Mouse (Mus musculus): ENCODE measurements around the gene Mmp15.

Gene Mmp15

DNA sequence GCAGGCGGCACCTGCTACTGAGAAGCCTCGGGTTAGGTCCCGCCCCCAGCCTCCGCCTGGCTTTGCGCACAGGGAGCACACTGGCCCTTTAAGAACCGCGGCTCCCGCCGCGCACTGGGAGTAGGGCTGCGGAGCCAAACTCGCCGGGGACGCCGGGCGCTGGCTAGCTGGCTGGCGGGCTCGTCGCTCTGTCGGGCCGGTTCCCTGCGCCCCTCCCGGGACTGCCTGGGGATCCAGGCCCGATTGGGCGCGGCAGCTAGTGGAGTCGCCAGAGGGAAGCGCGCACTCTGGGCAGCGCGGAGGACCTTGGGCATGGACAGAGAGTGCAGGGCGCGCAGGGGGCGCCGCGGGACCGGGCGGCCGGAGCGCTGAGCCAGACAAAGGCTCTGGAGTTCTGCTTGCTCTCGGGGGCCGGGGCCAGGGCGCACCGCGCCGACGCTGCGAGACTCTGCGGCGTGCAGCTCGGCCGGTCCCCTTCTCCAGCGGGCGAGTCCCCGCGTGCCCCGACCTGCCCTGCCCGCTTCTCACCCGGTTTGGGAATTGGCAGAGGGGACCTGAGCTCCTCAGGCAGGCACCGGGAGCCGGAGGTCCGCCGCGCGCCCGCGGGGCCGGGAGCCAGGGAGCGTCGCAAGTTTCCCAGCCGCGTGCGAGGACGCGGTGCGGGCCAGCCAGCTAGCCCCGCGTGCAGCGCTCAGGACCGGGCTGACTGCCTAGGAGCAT is at the start of gene Mmp15:
Gene Mmp15, plus strand, starts transcription at position 118 of the 720 bp plus-strand sequence.
- no peak for DNase-seq (ENCODE audit: low read depth)

DNA sequence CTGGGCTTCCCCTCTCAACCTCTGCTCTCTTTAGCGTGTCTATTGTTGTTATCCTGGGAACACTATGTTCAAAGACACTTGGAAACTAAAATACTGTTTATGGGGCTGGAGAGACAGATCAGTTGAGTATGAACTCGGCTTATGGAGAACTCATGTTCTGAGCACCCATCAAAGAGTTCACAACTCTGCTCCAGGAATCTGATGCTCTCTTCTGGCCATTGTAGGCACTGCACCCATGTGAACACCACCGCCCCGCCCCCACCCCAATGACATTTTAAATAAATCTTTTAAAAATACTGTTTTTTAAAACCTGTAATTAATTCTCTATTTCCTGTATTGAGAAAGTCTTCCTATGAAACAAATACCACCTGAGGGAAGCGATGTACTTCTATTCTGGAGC is 49.7 kb upstream of the Mmp15 start:
- DNase-seq (ENCODE audit: low read depth): peak; percentile 11

DNA sequence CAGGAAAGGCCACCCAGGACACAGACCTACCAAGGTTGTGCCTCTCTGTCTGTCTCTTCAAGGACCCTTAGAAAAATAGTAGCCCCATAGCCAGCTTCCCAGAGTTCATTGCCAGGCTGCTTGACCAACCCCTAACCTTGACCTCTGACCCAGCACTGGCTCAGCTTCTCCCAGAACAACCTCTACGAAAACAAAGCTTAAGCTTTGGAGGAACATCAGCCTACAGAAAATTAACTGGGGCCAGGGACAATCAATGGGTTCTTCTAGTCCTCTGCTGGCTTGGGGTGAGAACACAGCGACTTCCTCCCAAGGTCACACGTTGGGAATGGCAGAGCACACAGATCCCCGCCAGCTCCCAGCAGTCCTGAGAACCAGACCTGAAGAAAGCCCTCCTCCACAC is 46.5 kb upstream of the Mmp15 start:
- DNase-seq (ENCODE audit: low read depth): no peak

DNA sequence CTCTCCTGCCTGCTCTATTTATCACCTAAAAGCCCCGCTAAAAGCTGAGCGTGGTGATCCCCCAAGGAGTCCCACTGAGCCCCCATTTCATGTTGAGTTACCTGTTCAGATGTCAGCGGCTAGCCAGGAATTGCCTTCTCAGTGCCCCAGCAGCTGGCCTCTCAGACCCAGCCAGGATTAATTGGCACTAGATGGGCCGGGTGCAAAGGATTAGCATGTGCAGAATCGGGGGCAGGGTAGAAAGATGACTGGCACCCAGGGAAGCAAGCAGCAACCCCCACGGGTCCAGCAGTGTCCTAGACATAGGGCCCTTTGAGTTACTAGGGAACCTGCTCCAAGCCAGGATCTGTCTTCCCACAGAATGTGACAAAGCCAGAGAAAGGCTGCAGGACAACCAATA is 45.6 kb upstream of the Mmp15 start, which contains the start of gene Cngb1:
Gene Cngb1, minus strand, starts transcription at position 155 of the 400 bp plus-strand sequence.
- DNase-seq (ENCODE audit: low read depth): no peak

DNA sequence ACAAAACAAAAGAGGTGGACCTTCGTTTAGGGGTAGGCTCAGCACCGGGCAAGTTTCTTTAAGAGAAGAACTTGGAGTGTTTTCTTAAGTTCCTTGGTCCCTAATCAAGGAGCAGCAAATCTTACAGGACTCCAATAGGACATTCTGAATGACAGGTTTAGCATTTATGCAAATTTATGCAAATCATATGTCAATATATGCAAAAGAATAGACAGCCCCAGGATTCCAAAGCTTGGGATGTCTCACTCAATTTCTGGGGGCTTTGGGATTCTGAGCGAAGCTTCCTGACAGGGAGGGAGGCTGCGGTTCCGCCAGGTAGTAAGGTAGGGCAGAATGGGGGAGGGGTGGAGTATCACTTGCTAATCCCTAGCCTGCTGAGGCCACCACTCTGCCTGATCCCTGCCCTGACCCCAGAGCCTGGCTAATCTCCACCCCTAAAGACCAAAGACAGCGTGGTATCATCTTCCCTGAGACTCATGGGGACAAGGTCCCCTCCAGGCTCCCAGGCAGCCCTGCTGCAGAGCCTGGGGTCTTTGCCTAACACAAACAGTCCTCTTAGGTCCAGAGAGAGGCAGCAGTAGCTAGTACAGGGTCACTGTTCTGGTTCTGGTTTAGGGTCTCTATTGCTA is 41.6 kb upstream of the Mmp15 start, which contains the start of gene Tepp:
Gene Tepp, plus strand, starts transcription at position 225 of the 629 bp plus-strand sequence.
- DNase-seq (ENCODE audit: low read depth): no peak

DNA sequence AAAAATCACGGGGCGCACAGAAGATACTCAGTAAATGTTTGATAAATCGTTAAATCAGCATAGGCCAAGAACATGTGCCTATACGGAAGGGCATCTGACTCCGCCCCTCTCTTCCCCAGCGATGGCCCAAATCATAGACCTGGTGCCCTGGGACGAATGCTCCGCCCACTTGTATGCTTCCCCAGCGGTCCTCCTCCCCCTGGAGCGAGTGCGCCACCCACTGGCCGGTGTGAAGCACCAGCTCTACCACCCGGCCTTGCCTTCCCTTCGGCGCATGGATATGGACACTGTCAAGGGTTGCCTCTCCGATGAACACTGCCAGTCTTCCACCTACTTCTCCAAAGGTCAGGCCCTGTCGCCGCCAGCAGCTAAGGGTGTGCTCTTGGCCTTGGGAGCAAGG is 39.2 kb upstream of the Mmp15 start:
- DNase-seq (ENCODE audit: low read depth): no peak

DNA sequence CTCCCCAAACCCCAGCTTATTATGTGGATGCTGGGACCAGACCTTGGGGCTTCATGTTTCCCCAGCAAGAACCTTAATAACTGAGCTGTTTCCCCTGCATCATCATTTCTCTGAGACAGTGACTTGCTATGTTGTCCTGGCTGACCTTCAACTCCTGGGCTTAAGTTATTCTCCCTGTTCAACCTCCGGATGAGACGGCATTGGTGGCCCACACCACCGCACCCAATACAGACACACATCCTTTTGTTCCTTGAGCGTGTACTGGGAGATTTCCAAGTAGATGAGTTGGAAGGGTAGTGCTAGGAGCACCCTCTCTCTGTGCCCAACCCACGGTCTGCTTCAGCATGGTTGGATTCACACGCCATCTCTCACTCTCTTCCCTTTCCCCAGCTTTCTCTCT is 38.2 kb upstream of the Mmp15 start:
- DNase-seq (ENCODE audit: low read depth): no peak

DNA sequence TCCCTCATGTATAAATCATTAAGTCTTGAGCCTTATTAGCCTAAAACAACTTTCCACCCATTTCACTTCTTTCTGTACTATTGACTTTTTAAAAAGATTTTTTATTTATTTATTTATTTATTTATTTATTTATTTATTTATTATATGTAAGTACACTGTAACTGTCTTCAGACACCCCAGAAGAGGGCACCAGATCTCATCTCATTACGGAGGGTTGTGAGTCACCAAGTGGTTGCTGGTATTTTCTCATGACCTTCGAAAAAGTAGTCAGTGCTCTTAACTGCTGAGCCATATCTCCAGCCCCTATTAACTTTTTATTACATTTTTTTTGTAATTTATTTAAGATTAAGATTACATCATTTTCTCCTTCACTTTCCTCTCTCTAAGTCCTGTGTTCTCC is 37.4 kb upstream of the Mmp15 start:
- DNase-seq (ENCODE audit: low read depth): no peak

DNA sequence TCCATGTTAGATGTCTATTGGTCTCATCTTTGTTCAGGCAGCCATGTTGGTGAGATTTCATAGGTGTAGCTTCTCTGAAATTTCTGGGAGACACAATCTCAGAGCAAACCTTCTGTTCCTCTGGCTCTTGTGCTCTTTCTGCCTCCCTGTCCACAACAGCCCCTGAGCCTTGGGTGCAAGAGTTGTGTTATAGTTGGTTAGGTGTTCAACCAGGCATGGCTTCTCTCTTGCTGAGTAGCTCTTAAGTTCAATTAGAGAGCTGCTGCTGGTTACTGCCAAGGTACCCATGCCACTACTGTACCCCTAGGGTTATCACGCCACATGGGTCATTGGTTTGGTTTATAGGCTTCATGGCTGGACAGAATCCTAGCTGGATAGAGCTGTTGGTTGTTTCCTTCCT is 36.7 kb upstream of the Mmp15 start:
- DNase-seq (ENCODE audit: low read depth): no peak

DNA sequence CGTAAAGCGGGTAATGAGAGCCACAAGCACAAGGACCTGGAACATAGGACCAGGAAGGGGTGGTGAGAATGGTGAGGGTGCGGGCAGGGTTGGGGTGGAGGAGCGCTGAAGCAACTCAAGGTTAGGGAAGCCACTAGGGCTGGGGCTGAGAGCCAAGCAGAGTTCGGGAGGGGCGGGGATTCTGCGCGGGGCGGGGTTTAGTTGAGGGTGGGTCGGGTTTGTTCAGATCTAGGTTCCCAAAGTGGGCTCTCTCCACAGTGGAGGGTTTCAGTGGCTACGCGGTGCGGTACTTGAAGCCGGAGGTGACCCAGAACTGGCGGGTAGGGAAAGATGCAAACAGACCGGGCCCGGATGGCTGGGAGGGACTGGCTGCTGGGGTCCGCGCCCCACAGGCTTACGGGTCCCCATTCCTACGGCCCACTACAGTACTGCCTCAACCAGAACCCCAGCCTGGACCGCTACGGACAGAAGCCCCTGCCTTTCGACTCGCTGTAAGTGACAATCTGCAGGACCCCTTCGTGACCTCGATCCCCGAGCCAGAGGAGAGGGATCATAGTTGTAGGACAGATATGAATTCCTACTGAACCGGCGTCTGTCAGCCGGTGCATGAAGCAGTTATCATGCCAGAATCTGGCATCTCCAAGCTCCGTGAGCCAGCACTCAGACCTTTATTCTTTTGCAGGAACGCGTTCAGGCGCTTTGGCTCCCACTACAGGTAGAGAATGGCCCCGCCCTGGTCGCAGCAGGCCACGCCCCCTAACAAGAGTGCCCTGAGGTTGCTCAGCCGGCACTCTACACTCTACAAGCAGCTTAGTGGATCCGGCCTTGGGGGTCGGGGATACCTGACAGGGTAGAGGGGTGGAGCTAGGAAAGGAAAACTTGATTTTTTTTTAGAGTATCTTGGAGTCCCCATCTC is 31.6 kb upstream of the Mmp15 start:
- DNase-seq (ENCODE audit: low read depth): no peak

DNA sequence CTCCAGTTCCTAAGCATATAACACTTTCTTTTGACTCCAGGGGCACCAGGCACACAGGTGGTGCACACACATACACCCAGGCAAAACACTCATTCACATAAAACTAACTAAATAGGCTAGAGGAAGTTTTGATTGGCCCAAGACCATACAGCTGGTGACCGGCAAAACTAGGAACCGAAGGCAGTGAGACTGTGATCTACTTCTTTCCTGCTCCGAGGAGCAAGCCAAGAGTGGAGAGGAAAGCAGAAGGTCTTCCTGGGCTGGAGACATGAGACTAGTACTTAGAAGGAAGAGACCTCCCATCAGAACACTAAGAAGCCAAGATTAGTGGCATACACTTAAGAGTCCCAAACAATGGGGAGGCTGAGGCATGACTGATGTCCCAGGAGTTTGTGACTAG is 28.9 kb upstream of the Mmp15 start:
- no peak for DNase-seq (ENCODE audit: low read depth)

DNA sequence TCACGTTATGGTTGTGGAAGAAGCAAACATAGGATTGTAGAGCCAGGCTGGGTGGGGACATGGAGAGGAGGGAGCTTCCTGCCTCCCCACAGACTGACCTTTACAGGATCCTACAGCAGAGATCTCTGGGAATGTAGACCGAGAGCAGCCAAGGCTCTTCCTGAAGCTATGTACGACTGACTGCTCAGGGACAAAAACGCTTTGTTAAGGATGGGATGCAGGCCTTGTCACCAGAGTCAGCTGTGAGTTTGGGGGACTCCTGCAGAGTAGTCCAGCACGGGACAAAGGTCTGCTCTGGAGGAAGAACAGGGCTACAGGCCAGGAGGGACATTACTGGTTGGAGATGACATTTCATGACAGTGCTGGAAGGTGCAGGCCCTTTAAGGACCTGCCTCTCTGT is 27.4 kb upstream of the Mmp15 start:
- no peak for DNase-seq (ENCODE audit: low read depth)

DNA sequence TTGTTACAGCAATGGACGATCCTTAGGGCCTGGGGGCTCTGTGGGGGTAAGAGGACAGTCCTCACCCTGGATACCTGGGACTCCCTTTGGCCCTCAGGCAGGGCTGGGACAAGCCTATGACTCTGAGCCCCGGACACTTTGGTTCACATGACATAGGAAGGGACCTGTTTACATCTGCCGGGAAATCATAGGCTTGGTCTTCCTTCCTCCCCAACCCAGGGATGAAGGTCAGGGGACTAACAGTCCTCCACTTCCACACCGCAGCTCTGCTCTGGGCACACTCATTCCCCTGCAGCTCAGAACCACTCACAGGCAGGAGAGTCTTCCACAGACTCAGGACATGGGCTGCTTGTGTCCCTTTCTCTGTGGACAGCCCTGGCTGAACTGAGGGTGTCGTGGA is 25.2 kb upstream of the Mmp15 start:
- no peak for DNase-seq (ENCODE audit: low read depth)

DNA sequence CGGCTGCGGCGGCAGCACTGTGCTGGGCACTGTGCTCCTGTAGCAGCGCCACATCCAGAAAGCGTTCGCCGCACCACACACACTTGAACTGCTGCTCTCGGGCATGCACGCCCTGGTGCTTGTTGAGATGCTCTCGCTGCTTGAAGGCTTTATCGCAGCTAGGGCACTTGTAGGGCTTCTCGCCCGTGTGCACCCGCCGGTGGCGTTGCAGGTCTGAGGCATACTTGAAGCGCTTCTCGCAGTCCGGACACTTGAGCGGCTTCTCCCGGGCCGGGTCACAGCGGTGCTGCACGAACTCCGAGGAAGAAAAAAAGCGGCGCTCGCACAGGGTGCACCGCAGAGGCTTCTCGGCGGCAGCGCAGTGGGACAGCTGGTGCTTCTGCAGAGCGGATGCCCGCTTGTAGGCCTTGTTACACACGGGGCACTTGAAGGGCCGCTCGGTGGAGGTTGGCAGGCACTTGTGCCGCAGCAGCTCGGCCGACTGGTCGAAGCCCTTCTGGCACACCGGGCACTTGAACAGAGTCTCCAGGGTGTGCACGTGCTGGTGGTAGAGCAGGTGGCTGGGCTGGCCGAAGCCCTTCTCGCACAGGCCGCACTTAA is 24.1 kb upstream of the Mmp15 start:
- no peak for DNase-seq (ENCODE audit: low read depth)

DNA sequence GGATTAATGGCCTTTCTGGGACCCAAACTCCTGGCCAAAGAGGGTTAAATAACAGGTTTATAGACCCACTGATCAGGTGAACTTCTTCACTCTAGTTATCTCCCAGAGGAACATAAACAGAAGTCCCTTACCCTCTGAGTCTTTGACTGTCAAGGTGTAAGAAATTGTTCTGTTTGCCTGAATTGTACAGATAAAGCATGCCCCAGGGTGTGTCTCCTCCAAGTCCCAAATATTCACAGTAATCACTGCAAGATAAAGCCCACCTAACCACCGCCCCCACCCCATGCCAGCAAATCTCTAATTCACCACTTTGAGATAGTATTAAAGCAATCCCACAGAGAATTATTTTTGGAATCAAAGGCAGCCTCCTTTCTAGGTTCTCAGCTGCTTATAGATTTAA is 21.7 kb upstream of the Mmp15 start:
- no peak for DNase-seq (ENCODE audit: low read depth)

DNA sequence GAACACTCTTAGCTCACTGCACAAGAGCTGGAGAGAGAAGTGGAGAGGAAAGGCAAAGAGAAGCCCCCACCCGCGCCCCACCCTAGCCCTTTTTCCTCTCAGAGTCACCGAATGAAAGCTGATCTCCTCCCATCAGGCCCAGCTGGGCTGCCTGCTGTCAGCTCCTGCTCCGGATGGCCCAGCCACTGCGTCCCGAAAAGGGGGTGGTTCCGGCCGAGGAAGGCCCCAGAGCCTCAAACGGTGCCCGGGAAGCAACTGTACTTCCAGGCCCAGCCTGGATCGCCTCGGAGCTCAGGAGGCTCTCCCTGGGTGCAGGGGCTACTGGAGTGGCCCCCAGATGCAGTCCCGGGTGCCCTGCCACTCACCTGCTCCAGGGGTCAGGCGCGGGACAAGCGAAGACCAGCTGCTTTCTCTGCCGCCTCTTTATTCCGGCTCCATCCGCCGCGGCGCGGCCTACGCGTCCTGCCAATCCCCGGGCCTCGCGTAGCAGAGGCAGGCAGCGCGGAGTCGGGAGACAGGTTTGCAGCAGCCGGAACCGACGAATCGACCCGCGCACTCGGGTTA is 20.8 kb upstream of the Mmp15 start:
- no peak for DNase-seq (ENCODE audit: low read depth)

DNA sequence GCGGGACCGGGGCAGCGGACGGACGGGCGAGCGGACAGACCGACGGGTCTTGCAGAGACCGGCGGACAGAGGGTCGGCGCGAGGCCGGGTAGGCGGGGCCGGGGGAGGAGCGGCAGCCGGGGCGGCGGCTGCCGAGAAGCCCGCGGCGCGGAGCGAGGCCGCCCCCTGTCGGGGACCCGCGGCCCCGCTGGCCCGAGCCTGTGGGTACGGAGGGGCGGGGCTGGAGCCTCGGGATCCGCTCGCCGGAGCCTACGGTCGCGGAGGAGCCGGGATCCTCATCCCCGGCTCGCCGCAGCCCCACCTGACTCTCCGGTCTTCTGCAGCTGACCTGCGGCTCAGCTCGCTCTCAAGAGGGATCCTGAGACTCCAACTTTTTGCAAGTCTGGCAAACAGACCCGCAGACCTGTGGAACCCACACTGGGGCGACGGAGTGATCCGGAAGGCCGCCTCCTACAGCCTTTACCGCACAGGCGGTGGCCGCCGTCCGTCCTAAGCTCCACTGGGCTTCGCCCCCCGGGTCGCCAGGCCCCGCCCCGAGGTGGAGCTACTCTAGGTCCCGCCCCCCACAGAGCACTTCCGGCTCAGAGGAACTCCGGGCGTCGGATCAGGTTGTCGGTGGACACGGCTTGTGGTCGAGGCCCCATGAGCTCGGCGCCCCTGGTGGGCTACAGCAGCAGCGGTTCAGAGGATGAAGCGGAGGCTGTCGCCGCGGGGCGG is 20.2 kb upstream of the Mmp15 start, which contains the start of the genes Zfp319 and Usb1:
Gene Zfp319, minus strand, starts transcription at position 231 of the 717 bp plus-strand sequence.
Gene Usb1, plus strand, starts transcription at position 565 of the 717 bp plus-strand sequence.
- DNase-seq (ENCODE audit: low read depth): peak; percentile 85

DNA sequence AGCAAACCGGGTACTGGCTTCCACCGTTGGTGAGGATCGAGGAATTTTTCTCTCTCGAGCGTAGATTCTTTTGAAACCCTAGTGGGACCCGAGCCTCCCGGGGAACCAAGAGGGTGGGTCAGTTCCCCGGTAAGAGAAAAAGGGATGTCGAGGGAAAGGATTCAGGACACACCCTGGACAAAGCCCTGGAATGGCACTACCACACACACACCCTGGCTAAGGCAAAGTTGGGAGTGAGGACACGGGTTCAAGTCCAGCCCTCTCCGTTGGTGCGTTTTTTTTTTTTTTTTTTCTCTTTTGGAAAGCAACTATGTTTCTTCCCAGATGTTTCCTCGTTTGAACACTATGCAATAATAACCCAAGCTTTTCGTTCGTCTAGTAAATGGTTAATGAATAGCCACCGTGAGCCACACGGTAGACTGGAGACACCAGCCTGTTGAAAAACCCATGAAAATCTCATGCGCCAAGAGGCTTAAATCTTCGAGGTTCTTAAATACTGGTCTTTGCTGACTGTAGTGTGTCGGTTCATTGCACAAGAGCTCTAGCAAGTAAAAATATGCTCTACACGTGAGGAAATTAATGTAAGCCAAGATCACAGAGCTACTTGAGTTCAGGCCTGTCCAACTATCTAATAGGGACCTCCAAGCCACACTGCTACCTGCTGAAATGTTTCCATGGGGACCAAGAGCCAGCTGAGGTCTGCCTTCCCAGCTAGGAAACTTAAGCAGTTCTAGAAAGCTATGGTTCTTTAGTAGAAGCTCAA is 19.4 kb upstream of the Mmp15 start:
- DNase-seq (ENCODE audit: low read depth): no peak

DNA sequence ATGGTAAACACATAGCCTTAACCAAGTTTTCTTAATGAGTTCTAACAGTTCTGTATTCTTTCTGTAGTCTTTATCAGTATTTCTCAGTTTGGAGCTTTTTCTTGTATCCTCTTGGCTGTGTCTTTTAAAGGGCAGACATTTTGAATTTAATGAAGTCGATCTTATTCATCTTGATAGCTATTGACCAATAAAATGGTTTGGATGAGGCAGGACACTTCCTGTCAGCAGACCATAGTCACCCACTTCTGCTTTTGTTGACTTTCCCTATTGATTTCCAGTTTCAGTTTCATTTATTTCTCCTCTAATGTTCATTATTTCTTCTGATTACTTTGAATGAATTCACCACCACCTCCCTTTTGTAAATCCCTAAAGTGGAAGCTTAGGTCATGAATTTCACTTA is 16.4 kb upstream of the Mmp15 start:
- DNase-seq (ENCODE audit: low read depth): no peak

DNA sequence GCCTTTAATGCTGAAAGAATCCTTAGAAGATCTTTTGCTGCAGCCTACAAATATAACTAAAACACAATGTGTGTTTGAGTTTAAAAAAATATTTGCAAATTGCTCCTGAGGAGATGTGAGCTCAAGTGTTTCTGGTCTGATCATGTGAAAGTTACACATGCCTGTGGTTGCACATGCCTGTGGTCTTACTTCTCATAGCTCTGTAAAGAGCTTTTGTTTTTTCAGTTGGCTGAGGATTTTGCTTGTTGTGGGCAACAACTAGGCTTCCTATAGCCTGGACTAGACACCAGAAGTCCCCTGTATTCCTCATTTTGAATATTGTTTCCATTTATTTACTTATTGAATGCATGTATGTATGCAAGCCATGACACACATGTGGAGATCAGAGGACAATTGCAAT is 15.7 kb upstream of the Mmp15 start:
- DNase-seq (ENCODE audit: low read depth): no peak

Measured in c-Kit-positive CD71-positive TER-119-negative erythroid progenitor cells, embryonic 14.5 days (primary cell).